Mouse (Mus musculus) adrenal gland, postnatal 36 days (tissue): Measurements from ENCODE around the gene Mapk1ip1l. TPM values are rescaled to one million over a fixed set of nuclear protein-coding genes. Genes with fewer than 3 reads are reported as not detected.
"Not testable (repeated sequence)": the region's sequence is repeated elsewhere in the genome, so short reads cannot be mapped to it uniquely, and the experiment has no call there.

Experiments
- DNase-seq, 2 experiments: peaks; one replicate each; pipeline ENCODE4 v3.0.0; 2021; ENCODE audit warnings: mixed read lengths in 1 of 2
- total RNA-seq, 2 experiments: library from RNA; stranded (reverse); gene quantifications; 2 replicates each; pipeline ENCODE4 v1.2.3; 2021

The Mapk1ip1l gene
- total RNA-seq, 2 experiments from 2014 or later, result 79.2 to 82.5 TPM

GRCm38 (mm10) chr14:47304814-47305405 lies 6.8 kb downstream of the Mapk1ip1l start:
- DNase-seq, result no peak

DNA sequence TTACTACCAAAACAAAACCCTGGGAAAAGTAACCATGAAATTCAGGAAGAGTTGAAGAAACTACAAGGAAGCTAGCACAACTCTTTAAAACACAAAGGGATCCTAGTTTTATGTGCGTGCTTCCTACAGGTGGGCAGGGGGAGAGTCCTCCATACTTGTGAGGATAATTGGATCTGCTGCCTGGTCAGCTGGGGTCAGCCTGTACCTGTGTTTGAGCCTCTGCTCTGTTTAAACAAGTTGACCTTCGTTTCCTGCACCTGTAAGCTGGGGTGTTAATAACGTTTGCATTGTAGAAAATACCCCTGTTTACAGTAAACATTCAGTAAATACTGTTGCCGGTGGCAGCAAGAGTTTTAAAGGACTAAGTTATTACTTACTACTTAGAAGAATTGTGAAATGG lies 7.9 kb downstream of the Mapk1ip1l start:
- no peak for DNase-seq

GRCm38 (mm10) chr14:47307669-47308068 lies 9.6 kb downstream of the Mapk1ip1l start:
- no peak for DNase-seq

DNA sequence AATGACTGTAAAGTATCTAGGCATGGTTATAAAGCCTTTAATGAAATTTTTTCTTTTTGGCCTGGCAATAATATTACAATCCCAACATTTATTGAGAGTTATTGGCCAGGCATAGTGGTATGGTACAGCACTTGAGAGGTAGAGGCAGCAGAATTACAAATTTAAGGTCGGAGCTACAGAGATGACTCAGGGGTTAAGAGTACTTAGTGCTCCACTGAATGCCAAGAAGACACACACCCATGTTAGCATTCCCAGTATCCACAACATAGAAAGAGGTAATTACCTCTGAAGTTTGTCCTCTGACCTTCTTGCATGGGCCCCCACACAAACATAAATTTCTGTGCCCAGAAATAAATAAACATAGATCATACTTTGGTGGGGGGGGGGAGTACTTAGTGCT lies 11.0 kb downstream of the Mapk1ip1l start:
- DNase-seq, result no peak

DNA sequence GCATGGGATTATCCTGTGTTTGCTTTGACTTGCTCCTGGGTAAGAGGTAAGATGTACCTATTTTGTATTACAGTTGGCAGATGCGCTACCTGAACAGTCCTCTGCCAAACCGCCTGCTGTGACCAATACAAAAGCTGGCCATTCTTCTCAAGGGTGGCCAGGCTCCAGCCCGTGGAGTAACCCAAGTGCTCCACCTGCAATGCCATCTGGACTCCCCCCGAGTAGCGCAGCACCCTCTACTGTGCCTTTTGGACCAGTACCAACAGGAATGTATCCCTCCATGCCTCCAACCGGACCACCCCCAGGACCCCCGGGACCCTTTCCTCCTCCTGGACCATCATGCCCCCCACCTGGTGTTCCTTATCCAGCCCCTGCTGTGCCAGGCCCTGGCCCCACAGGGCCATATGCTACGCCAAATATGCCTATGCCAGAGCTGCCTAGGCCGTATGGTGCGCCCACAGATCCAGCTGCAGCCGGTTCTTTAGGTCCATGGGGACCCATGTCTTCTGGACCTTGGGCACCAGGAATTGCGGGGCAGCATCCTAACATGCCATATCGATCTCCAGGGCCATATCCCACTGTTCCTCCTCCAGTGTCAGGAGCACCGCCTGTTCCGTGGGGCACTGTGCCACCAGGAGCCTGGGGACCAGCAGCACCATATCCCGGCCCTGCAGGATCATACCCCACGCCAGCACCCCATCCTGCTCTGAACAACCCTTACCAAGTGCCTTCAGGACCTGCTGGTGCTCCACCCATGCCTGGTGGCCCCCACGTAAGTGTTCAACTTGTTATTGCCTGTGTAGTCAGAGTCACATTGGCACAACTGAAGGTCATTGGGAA lies 12.5 kb downstream of the Mapk1ip1l start:
- DNase-seq, result no peak

DNA sequence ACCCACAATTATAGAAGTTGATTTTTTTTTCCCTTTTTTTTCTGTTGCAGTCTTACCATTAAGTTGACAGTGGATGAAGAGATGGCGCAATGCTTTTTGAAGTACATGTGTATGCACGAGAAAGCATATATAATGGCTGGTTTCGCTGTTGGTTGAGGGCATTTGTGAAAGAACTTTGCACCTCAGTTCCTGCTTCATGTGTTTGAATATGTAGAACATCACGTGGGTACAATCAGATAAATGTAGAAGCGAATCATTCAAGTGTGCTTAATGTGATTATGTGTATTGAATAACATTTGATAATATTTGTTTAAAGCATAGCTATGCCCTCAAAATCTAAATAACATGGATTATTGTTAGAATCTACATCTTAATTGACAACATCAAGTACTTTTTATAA lies 21.3 kb downstream of the Mapk1ip1l start:
- DNase-seq, result no peak

GRCm38 (mm10) chr14:47321581-47321980 lies 23.5 kb downstream of the Mapk1ip1l start:
- DNase-seq, result not testable (repeated sequence)

DNA sequence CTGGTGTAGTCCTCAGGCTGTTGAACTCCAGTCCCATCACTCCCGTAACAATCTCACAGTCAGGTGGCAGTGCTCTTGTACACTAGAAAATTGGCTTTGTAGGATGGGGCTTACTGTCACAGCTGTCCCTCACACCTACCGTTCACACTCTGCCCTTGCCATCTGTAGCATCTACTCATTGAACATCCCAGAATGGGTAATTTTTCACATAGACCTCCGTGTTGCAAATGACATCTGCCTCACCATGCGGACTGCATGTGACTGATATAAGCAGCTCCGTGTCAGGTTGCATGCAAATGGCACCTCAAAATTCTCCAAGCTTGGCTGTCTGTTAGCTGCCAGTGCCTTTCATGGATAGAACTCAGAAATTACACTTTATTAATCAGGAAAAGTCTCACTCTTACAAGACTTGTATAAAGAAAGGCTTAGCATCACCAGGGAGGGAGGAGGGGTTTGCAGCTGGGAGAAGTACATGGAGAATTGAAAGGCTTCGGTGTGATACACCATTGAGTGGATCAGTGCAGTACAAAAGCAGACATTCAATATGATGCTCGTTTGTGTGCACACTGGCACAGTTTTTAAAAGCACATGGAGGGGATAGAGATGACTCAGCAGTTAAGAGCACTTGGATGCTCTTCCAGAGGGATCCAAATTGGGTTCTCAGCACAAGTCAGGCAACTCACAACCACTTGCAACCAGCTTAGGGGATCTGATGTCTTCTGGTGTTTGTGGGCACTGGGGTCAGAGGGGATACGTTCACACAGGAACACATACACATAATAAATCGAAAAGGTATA lies 28.1 kb downstream of the Mapk1ip1l start:
- DNase-seq, result no peak

GRCm38 (mm10) chr14:47327347-47327746 lies 29.3 kb downstream of the Mapk1ip1l start:
- DNase-seq, result peak in 1 of 2 experiments; percentile 24

DNA sequence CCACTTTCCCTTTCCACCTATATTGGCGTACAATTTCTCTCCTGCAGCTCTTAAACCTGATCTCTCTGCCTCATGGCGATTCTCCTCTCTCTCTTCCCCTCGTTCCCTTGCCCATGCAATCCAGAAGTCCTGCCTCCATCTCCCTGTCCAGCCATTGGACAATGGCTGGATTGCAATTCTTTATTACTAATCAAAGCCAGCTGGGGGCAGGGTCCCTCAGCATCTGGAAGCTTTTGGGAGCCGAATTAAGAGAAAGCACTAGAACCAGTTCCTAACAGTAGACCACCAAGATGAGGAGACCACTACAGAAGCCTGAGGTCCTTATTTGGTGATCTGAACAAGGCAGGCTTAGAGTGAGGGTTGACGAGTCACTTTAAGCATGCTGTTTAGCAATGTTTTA lies 33.9 kb downstream of the Mapk1ip1l start:
- DNase-seq, result no peak

- DNase-seq, result peak; percentile 73 to 78
Observed at GRCm38 (mm10) chr14:47334819-47335218, 36.8 kb downstream of the Mapk1ip1l start.

- no peak for DNase-seq
Observed at GRCm38 (mm10) chr14:47335300-47335699, 37.2 kb downstream of the Mapk1ip1l start.

- DNase-seq, result peak; percentile 23 to 36
Observed at GRCm38 (mm10) chr14:47340231-47340925, 42.3 kb downstream of the Mapk1ip1l start.

GRCm38 (mm10) chr14:47341811-47342291 lies 43.8 kb downstream of the Mapk1ip1l start:
- DNase-seq, result no peak

DNA sequence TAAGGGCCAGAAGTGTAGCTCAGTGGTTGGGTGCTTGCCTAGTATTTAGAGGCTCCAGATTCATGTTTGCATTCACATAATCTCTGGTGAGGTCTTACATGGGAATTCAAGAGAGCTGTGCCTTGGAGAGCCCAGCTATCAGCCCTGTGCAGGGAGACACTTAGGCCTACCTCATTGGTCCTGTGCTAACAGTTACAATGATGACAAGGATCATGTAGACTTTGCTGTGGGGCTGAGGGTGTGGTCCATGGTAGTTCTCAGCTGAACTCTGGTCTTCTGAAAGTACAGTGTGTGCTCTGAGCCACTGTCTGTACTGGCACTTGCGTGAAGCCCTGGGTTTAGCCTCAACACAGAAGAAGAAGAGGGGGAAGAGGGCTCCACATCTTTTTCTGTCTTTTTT lies 48.6 kb downstream of the Mapk1ip1l start:
- DNase-seq, result no peak

DNA sequence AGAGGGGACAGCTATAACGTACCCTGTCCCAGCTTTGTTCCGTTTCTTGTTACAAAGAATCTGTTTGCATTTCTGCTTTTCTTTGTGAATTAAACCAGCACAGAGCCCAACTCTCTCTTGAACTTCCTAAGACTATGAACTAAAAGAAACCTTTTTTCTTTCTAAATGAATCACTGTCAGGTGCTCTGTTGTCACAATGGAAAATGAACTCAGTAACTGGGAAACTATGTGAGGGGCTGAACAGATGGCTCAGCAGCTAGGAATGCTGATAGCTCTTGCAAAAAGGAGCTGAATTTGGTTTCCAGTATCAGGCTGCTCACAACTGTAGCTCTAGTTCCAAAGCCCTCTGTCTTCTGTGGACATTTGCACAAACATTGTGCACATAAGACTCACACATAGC lies 52.9 kb downstream of the Mapk1ip1l start:
- DNase-seq, result no peak

DNA sequence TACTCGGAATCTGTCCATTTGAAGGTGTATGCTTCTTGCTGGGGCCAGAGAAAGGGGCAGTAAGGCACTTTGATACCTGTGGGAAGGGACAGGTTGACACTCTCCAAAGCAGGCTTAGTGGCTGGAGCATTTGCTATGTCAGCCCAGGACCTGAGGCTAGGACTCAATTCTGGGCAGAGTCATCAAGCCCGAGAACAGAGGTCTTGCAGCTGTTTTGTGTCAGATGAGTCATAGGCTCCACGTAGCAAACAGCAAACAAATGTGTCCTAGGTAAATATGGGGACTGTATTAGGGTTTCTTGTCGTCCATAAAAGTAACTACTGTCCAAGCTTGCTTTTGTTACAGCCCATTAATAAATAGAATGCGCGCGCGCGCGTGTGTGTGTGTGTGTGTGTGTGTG lies 54.2 kb downstream of the Mapk1ip1l start:
- no peak for DNase-seq

- no peak for DNase-seq
Observed at GRCm38 (mm10) chr14:47353240-47353639, 55.2 kb downstream of the Mapk1ip1l start.

DNA sequence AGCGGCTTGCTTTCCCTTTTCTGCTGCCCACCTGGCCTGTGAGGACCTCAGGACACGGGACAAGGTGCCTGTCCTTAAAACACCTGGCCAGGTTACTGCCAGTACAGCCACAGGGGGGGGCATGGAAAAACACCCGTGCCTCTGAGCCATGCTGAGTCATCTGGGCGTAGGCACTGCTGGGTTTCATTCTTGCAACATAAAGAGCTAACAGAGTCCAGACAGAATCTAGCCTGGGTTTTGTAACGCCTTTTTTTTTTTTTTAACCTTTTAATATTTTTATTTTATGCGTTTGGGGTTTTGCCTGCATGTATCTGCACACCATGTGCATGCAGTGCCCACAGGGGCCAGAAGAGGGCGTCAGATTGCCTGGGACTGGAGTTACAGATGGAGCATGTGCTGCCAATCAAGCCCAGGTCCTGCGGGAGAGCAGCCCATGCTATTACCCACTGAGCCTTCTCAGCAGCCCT lies 56.1 kb downstream of the Mapk1ip1l start:
- DNase-seq, result peak; percentile 67 to 68

DNA sequence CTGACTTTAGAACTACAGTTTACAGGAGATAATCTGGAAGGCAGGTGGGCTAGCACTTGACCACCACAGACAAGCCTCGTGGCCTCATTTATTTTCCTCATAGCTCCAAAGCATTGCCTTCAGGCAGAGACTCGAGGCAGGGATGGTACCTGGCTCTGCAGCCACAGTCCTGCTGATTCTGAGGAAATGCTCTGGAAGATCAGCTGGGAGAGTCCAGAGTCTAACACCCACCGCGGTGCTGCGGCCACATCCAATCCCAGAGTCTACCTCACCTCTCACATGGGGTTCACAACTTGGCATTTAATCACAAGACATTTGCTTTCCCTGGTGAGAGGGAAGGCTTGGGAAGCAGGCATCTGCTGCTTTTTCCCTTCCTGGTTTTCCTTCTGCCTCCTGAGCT lies 56.9 kb downstream of the Mapk1ip1l start:
- no peak for DNase-seq

GRCm38 (mm10) chr14:47356622-47357021 lies 58.6 kb downstream of the Mapk1ip1l start:
- DNase-seq, result no peak

- DNase-seq, result no peak
Observed at GRCm38 (mm10) chr14:47359610-47360009, 61.5 kb downstream of the Mapk1ip1l start.
